Mouse (Mus musculus): ENCODE measurements around the gene Ank2.

DNA sequence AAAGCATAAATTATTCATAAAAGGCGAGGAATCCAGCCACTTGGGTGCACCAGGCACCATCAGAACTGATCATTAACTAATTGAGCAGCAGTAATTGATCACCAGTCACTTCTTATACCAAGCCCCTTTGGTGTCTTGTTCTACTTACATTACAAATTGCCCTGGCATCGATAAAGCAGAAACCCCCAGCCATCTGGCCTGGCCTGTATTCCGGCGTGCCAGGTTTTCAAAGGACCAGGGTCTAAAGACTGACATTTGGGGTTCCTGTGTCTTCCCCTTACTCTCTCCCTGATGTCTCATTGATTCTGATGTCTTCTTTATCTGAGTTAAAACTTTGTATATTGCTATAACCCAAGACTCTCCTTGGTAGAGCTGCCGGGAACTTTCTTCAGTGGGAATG lies 98.2 kb downstream of the Ank2 start:
- TF ChIP-seq POLR2A (IDR thresholded peaks at IDR 0.05; ENCODE audit: low read depth, low read length) (no peak), CTCF (IDR thresholded peaks at IDR 0.05; ENCODE audit: extremely low read depth, insufficient read length, insufficient replicate concordance, low read depth, low read length) (no peak)

All from small intestine, adult 2 months (tissue).